Mouse (Mus musculus) megakaryocyte progenitor cell, adult 5-6 weeks (primary cell): ENCODE data around the gene Rin1. TPM values are rescaled to one million over a fixed set of nuclear protein-coding genes. Genes with fewer than 3 reads are reported as not detected.
"Not testable (repeated sequence)": the region's sequence is repeated elsewhere in the genome, so short reads cannot be mapped to it uniquely, and the experiment has no call there.

Source experiments
- ATAC-seq: replicated peaks from 2 replicates; pipeline ENCODE4 v1.8.0; 2016; ENCODE audit warnings: mild to moderate bottlenecking, moderate TSS enrichment, inconsistent platforms; ENCODE audit not compliant: poor library complexity
- total RNA-seq, 2 experiments: library from RNA; stranded (forward) in 1 of 2; stranded (reverse) in 1 of 2; fragments of 157-497, 149-512 nt in 1 of 2; fragments of 200-1000 nt in 1 of 2; gene quantifications; 2 replicates each; pipeline versions ENCODE4 v1.2.3 to v1.2.4; 2015 to 2017

The Rin1 gene
- total RNA-seq, 2 experiments from 2014 or later: 0.12 to 0.22 TPM

GRCm38 (mm10) chr19:5067040-5067799 is 16.9 kb downstream of the Rin1 start:
- ATAC-seq: peak; percentile 85

- ATAC-seq: no peak
Observed at GRCm38 (mm10) chr19:5067867-5068569, 17.7 kb downstream of the Rin1 start, which contains the start of gene Cd248. Gene Cd248 (plus strand): TSS chr19:5068078.

GRCm38 (mm10) chr19:5068570-5069234 is 18.4 kb downstream of the Rin1 start:
- no peak for ATAC-seq

- no peak for ATAC-seq
Observed at GRCm38 (mm10) chr19:5069486-5069885, 19.2 kb downstream of the Rin1 start.

GRCm38 (mm10) chr19:5069978-5070377 is 19.7 kb downstream of the Rin1 start:
- ATAC-seq: no peak

- no peak for ATAC-seq
Observed at GRCm38 (mm10) chr19:5071077-5071476, 20.8 kb downstream of the Rin1 start.

GRCm38 (mm10) chr19:5071545-5072369 is 21.5 kb downstream of the Rin1 start:
- ATAC-seq: peak; percentile 73

- ATAC-seq: no peak
Observed at GRCm38 (mm10) chr19:5072389-5073019, 22.2 kb downstream of the Rin1 start.

- ATAC-seq: 0 out of 2 replicates have a peak, but pooled peaks have one; percentile 38
Observed at GRCm38 (mm10) chr19:5073028-5073427, 22.7 kb downstream of the Rin1 start.

GRCm38 (mm10) chr19:5073518-5073917 is 23.2 kb downstream of the Rin1 start:
- ATAC-seq: no peak

GRCm38 (mm10) chr19:5079279-5079678 is 29.0 kb downstream of the Rin1 start:
- no peak for ATAC-seq

- no peak for ATAC-seq
Observed at GRCm38 (mm10) chr19:5082005-5082404, 31.7 kb downstream of the Rin1 start.

- no peak for ATAC-seq
Observed at GRCm38 (mm10) chr19:5082596-5082995, 32.3 kb downstream of the Rin1 start.

- no peak for ATAC-seq
Observed at GRCm38 (mm10) chr19:5083961-5084833, 33.9 kb downstream of the Rin1 start.

- ATAC-seq: no peak
Observed at GRCm38 (mm10) chr19:5084834-5085144, 34.5 kb downstream of the Rin1 start.

- no peak for ATAC-seq
Observed at GRCm38 (mm10) chr19:5085145-5085863, 35.0 kb downstream of the Rin1 start, which contains the start of gene Tmem151a. Gene Tmem151a (minus strand): TSS chr19:5085531.

GRCm38 (mm10) chr19:5086533-5086932 is 36.3 kb downstream of the Rin1 start:
- ATAC-seq: not testable (repeated sequence)

- peak; percentile 87 for ATAC-seq
Observed at GRCm38 (mm10) chr19:5087884-5088728, 37.8 kb downstream of the Rin1 start, which contains the start of gene Yif1a. Gene Yif1a (plus strand): TSS chr19:5088538.
